Mouse (Mus musculus): ENCODE measurements around the gene Srgap3. TPM values are rescaled to one million over a fixed set of nuclear protein-coding genes. Genes with fewer than 3 reads are reported as not detected.

Srgap3 gene
- polyA plus RNA-seq, 1 experiment from 2014 or later: 11.0 TPM

GRCm38 (mm10) chr6:112756866-112757265, 190.2 kb downstream of the Srgap3 start:
- Histone ChIP-seq H3K4me2 (ENCODE audit: low read depth, low read length) (no peak overlapping the region), H3K4me3 (ENCODE audit: low read depth, low read length) (no peak overlapping the region), H3K4me1 (ENCODE audit: control insufficient read depth, insufficient read depth, low read length) (no peaks in the 10 kb centered on the region), H3K9me3 (replicated peaks; ENCODE audit: control insufficient read depth, low read length) (no peaks in the 10 kb centered on the region), H3K27ac (replicated peaks; ENCODE audit: low read depth, low read length) (no peak overlapping the region), H3K9ac (replicated peaks; ENCODE audit: low read length) (no peak overlapping the region), H3K36me3 (replicated peaks; ENCODE audit: control insufficient read depth, insufficient read depth, low read depth, low read length) (no peaks in the 10 kb centered on the region), H3K27me3 (ENCODE audit: control insufficient read depth, insufficient read depth, low read length) (no peaks in the 10 kb centered on the region)
- 57% methylated on average over 4 of the region's 4 CpGs for WGBS
- ATAC-seq (replicated peaks; ENCODE audit: insufficient number of reproducible peaks, low FRiP score, low TSS enrichment, low read depth): no peak
- DNase-seq (ENCODE audit: low spot score): no peak

GRCm38 (mm10) chr6:112754994-112755393, 192.1 kb downstream of the Srgap3 start:
- Histone ChIP-seq H3K4me2 (ENCODE audit: low read depth, low read length) (no peak overlapping the region), H3K27ac (replicated peaks; ENCODE audit: low read depth, low read length) (no peak overlapping the region), H3K36me3 (replicated peaks; ENCODE audit: control insufficient read depth, insufficient read depth, low read depth, low read length) (no peaks in the 10 kb centered on the region), H3K9ac (replicated peaks; ENCODE audit: low read length) (no peak overlapping the region), H3K4me3 (ENCODE audit: low read depth, low read length) (no peak overlapping the region), H3K9me3 (replicated peaks; ENCODE audit: control insufficient read depth, low read length) (no peaks in the 10 kb centered on the region), H3K27me3 (ENCODE audit: control insufficient read depth, insufficient read depth, low read length) (no peaks in the 10 kb centered on the region), H3K4me1 (ENCODE audit: control insufficient read depth, insufficient read depth, low read length) (no peaks in the 10 kb centered on the region)
- 89% methylated on average over 6 of the region's 6 CpGs for WGBS
- ATAC-seq (replicated peaks; ENCODE audit: insufficient number of reproducible peaks, low FRiP score, low TSS enrichment, low read depth): no peak
- DNase-seq (ENCODE audit: low spot score): no peak

- no peaks in the 10 kb centered on the region for H3K9me3 ChIP-seq (replicated peaks; ENCODE audit: control insufficient read depth, low read length)
- H3K4me2 ChIP-seq (ENCODE audit: low read depth, low read length): no peak overlapping the region
- H3K27ac ChIP-seq (replicated peaks; ENCODE audit: low read depth, low read length): no peak overlapping the region
- H3K4me3 ChIP-seq (ENCODE audit: low read depth, low read length): no peak overlapping the region
- ATAC-seq (replicated peaks; ENCODE audit: insufficient number of reproducible peaks, low FRiP score, low TSS enrichment, low read depth) (no peak), DNase-seq (ENCODE audit: low spot score) (no peak)
- H3K4me1 ChIP-seq (ENCODE audit: control insufficient read depth, insufficient read depth, low read length): no peaks in the 10 kb centered on the region
- H3K9ac ChIP-seq (replicated peaks; ENCODE audit: low read length): no peak overlapping the region
- no peaks in the 10 kb centered on the region for H3K27me3 ChIP-seq (ENCODE audit: control insufficient read depth, insufficient read depth, low read length)
- WGBS: 86% methylated on average over 3 of the region's 3 CpGs
- H3K36me3 ChIP-seq (replicated peaks; ENCODE audit: control insufficient read depth, insufficient read depth, low read depth, low read length): no peaks in the 10 kb centered on the region
Observed at GRCm38 (mm10) chr6:112752517-112752916, 194.5 kb downstream of the Srgap3 start.

- Histone ChIP-seq H3K9ac (replicated peaks; ENCODE audit: low read length) (no peak overlapping the region), H3K27me3 (ENCODE audit: control insufficient read depth, insufficient read depth, low read length) (no peaks in the 10 kb centered on the region), H3K36me3 (replicated peaks; ENCODE audit: control insufficient read depth, insufficient read depth, low read depth, low read length) (no peaks in the 10 kb centered on the region), H3K4me3 (ENCODE audit: low read depth, low read length) (no peak overlapping the region), H3K9me3 (replicated peaks; ENCODE audit: control insufficient read depth, low read length) (no peaks in the 10 kb centered on the region), H3K27ac (replicated peaks; ENCODE audit: low read depth, low read length) (no peak overlapping the region), H3K4me2 (ENCODE audit: low read depth, low read length) (no peak overlapping the region), H3K4me1 (ENCODE audit: control insufficient read depth, insufficient read depth, low read length) (no peaks in the 10 kb centered on the region)
- 75% methylated on average over 5 of the region's 5 CpGs for WGBS
- no peak for ATAC-seq (replicated peaks; ENCODE audit: insufficient number of reproducible peaks, low FRiP score, low TSS enrichment, low read depth)
- DNase-seq (ENCODE audit: low spot score): no peak
Observed at GRCm38 (mm10) chr6:112752007-112752406, 195.1 kb downstream of the Srgap3 start.

GRCm38 (mm10) chr6:112742297-112742696, 204.8 kb downstream of the Srgap3 start:
- Histone ChIP-seq H3K36me3 (replicated peaks; ENCODE audit: control insufficient read depth, insufficient read depth, low read depth, low read length) (no peaks in the 10 kb centered on the region; the same call in 1 of the 2 replicates), H3K9ac (replicated peaks; ENCODE audit: low read length) (no peak overlapping the region), H3K4me2 (ENCODE audit: low read depth, low read length) (no peak overlapping the region), H3K27me3 (ENCODE audit: control insufficient read depth, insufficient read depth, low read length) (no peaks in the 10 kb centered on the region), H3K9me3 (replicated peaks; ENCODE audit: control insufficient read depth, low read length) (no peaks in the 10 kb centered on the region), H3K4me1 (ENCODE audit: control insufficient read depth, insufficient read depth, low read length) (no peaks in the 10 kb centered on the region), H3K27ac (replicated peaks; ENCODE audit: low read depth, low read length) (no peak overlapping the region), H3K4me3 (ENCODE audit: low read depth, low read length) (no peak overlapping the region)
- no peak for DNase-seq (ENCODE audit: low spot score)
- WGBS: 73% methylated on average over 2 of the region's 2 CpGs
- ATAC-seq (replicated peaks; ENCODE audit: insufficient number of reproducible peaks, low FRiP score, low TSS enrichment, low read depth): no peak

GRCm38 (mm10) chr6:112741766-112742165, 205.3 kb downstream of the Srgap3 start:
- Histone ChIP-seq H3K27me3 (ENCODE audit: control insufficient read depth, insufficient read depth, low read length) (no peaks in the 10 kb centered on the region), H3K27ac (replicated peaks; ENCODE audit: low read depth, low read length) (no peak overlapping the region)
- 91% methylated on average over 5 of the region's 5 CpGs for WGBS

GRCm38 (mm10) chr6:112739635-112740034, 207.4 kb downstream of the Srgap3 start:
- Histone ChIP-seq H3K27ac (replicated peaks; ENCODE audit: low read depth, low read length) (no peak overlapping the region), H3K36me3 (replicated peaks; ENCODE audit: control insufficient read depth, insufficient read depth, low read depth, low read length) (no peaks in the 10 kb centered on the region; the same call in 1 of the 2 replicates), H3K27me3 (ENCODE audit: control insufficient read depth, insufficient read depth, low read length) (no peaks in the 10 kb centered on the region), H3K4me3 (ENCODE audit: low read depth, low read length) (no peak overlapping the region), H3K9ac (replicated peaks; ENCODE audit: low read length) (no peak overlapping the region), H3K4me2 (ENCODE audit: low read depth, low read length) (no peak overlapping the region), H3K9me3 (replicated peaks; ENCODE audit: control insufficient read depth, low read length) (no peaks in the 10 kb centered on the region), H3K4me1 (ENCODE audit: control insufficient read depth, insufficient read depth, low read length) (no peaks in the 10 kb centered on the region)
- no peak for ATAC-seq (replicated peaks; ENCODE audit: insufficient number of reproducible peaks, low FRiP score, low TSS enrichment, low read depth)
- WGBS: 91% methylated on average over 3 of the region's 3 CpGs
- DNase-seq (ENCODE audit: low spot score): no peak

More at GRCm38 (mm10) chr6:112741766-112742165, 205.3 kb downstream of the Srgap3 start:
- DNase-seq (ENCODE audit: low spot score) (no peak), ATAC-seq (replicated peaks; ENCODE audit: insufficient number of reproducible peaks, low FRiP score, low TSS enrichment, low read depth) (no peak)
- no peak overlapping the region for H3K4me2 ChIP-seq (ENCODE audit: low read depth, low read length)
- H3K9ac ChIP-seq (replicated peaks; ENCODE audit: low read length): no peak overlapping the region
- no peaks in the 10 kb centered on the region for H3K9me3 ChIP-seq (replicated peaks; ENCODE audit: control insufficient read depth, low read length)
- H3K4me1 ChIP-seq (ENCODE audit: control insufficient read depth, insufficient read depth, low read length): no peaks in the 10 kb centered on the region
- H3K4me3 ChIP-seq (ENCODE audit: low read depth, low read length): no peak overlapping the region
- no peaks in the 10 kb centered on the region; the same call in 1 of the 2 replicates for H3K36me3 ChIP-seq (replicated peaks; ENCODE audit: control insufficient read depth, insufficient read depth, low read depth, low read length)

- Histone ChIP-seq H3K9me3 (replicated peaks; ENCODE audit: control insufficient read depth, low read length) (no peaks in the 10 kb centered on the region), H3K4me3 (ENCODE audit: low read depth, low read length) (no peak overlapping the region), H3K36me3 (replicated peaks; ENCODE audit: control insufficient read depth, insufficient read depth, low read depth, low read length) (no peaks in the 10 kb centered on the region; the same call in 1 of the 2 replicates), H3K4me2 (ENCODE audit: low read depth, low read length) (no peak overlapping the region), H3K27ac (replicated peaks; ENCODE audit: low read depth, low read length) (no peak overlapping the region), H3K4me1 (ENCODE audit: control insufficient read depth, insufficient read depth, low read length) (no peaks in the 10 kb centered on the region), H3K9ac (replicated peaks; ENCODE audit: low read length) (no peak overlapping the region), H3K27me3 (ENCODE audit: control insufficient read depth, insufficient read depth, low read length) (no peaks in the 10 kb centered on the region)
- DNase-seq (ENCODE audit: low spot score): no peak
- 86% methylated on average over 6 of the region's 6 CpGs for WGBS
- no peak for ATAC-seq (replicated peaks; ENCODE audit: insufficient number of reproducible peaks, low FRiP score, low TSS enrichment, low read depth)
Observed at GRCm38 (mm10) chr6:112738924-112739323, 208.1 kb downstream of the Srgap3 start.
